Mouse (Mus musculus) testis, adult 2 months (tissue): ENCODE results near the gene Lsmem1.

ENCODE experiments used
- CTCF ChIP-seq: fragments of 200-500 bp; IDR thresholded peaks from 2 replicates; pipeline ENCODE4 v1.5.1; 2012; ENCODE audit warnings: low read depth, mild to moderate bottlenecking, inconsistent platforms, low read length, moderate library complexity; ENCODE audit not compliant: control insufficient read depth, insufficient read depth, insufficient replicate concordance
- POLR2A ChIP-seq: fragments of 200-500 bp; IDR thresholded peaks from 2 replicates; pipeline ENCODE4 v1.6.1; 2012; ENCODE audit warnings: low read depth, mild to moderate bottlenecking, inconsistent platforms, low read length, moderate library complexity; ENCODE audit not compliant: control insufficient read depth

DNA sequence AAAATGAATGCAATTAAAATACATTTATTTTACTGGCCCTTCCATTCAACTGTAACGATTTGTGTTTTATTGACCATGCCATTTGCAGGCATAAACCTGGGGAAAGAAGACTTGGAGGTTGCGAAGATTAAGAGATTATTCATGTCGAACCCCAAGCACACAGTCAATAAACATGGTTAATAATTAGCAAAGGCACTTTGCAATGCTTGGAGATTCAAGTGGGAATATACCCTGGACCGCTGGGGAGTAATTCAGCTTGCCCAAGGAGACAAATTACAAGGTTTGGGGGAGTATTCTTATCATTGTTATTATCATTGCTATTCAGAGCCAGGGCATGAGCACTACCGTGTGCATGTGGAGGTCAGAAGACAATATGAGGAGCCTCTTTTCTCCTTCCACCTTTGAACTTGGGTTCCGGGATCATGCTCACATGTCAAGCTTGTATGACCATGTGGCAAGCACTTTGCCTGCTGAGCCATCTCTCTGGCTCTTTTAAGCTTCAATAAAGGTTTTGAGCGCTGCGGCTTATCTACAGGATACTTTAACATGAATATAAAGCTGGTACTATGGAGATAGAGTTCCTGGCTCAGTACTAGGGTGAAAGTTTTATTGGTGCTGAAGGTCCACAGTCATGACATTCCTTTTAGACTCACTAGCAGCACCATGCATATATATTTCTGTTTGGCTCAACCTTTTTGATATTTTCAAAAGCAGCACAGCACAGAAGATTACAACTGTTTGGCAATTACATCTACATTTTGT lies 59.6 kb downstream of the Lsmem1 start:
- no peak for TF ChIP-seq CTCF
- no peak for TF ChIP-seq POLR2A
